Mouse (Mus musculus): ENCODE data around the gene Nup43. TPM values are rescaled to one million over a fixed set of nuclear protein-coding genes. Genes with fewer than 3 reads are reported as not detected.

Nup43 gene
- polyA plus RNA-seq, 1 experiment from 2014 or later, result 38.3 TPM

DNA sequence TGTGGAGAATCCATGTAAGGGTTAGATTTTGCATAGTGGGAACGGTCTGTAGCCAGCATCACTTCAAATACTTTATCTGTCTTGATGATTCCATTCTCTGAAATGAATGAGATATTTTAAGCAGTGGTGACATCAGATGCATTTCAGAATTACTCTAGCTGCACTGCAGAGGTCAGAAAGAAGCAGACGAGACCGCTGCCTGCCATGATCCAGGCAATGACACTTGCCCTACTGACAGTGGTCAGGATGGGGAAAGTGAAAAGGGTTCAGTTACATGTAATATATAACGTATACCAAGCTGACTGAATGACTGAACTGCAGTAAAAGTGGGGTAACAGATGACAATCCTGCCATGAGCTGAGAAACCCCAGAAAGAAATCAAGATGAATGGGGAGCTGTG lies 18.2 kb upstream of the Nup43 start:
- no peak for ATAC-seq (ENCODE audit: insufficient number of reproducible peaks, low FRiP score, low TSS enrichment, low read depth)
- H3K9me3 ChIP-seq (replicated peaks), result no peaks in the 10 kb centered on the region
- no peak overlapping the region for H3K9ac ChIP-seq
- WGBS, result 85% methylated on average over 4 of the region's 4 CpGs
- H3K27me3 ChIP-seq, result no peaks in the 10 kb centered on the region
- H3K4me1 ChIP-seq, result no peaks in the 10 kb centered on the region
- no peak overlapping the region for H3K4me3 ChIP-seq (replicated peaks)
- no peak overlapping the region for H3K4me2 ChIP-seq (replicated peaks)
- no peak overlapping the region for H3K27ac ChIP-seq (replicated peaks)
- peaks cover 30% of the 10 kb centered on the region for H3K36me3 ChIP-seq

GRCm38 (mm10) chr10:7651057-7651456 lies 16.2 kb upstream of the Nup43 start:
- Histone ChIP-seq H3K36me3 (peaks cover 25% of the 10 kb centered on the region), H3K9ac (no peak overlapping the region), H3K27me3 (no peaks in the 10 kb centered on the region), H3K4me2 (replicated peaks) (no peak overlapping the region), H3K4me1 (no peaks in the 10 kb centered on the region), H3K9me3 (replicated peaks) (no peaks in the 10 kb centered on the region), H3K4me3 (replicated peaks) (no peak overlapping the region), H3K27ac (replicated peaks) (no peak overlapping the region)
- no peak for ATAC-seq (ENCODE audit: insufficient number of reproducible peaks, low FRiP score, low TSS enrichment, low read depth)
- 93% methylated on average over 2 of the region's 2 CpGs for WGBS

GRCm38 (mm10) chr10:7662471-7663141 lies 4.7 kb upstream of the Nup43 start:
- peak overlapping the region; percentile 80 for H3K4me3 ChIP-seq (replicated peaks)
- H3K27ac ChIP-seq (replicated peaks), result peak overlapping the region; percentile 92
- peaks cover 7% of the 10 kb centered on the region for H3K4me1 ChIP-seq
- H3K9ac ChIP-seq, result peak overlapping the region; percentile 62
- no peaks in the 10 kb centered on the region for H3K27me3 ChIP-seq
- peak overlapping the region; percentile 89 for H3K4me2 ChIP-seq (replicated peaks)
- no peaks in the 10 kb centered on the region for H3K9me3 ChIP-seq (replicated peaks)
- ATAC-seq (ENCODE audit: insufficient number of reproducible peaks, low FRiP score, low TSS enrichment, low read depth), result peak; percentile 87
- WGBS, result under 1% methylated on average over 44 of the region's 44 CpGs
- no peaks in the 10 kb centered on the region for H3K36me3 ChIP-seq

GRCm38 (mm10) chr10:7663159-7664026 lies 3.9 kb upstream of the Nup43 start:
- H3K36me3 ChIP-seq, result no peaks in the 10 kb centered on the region
- ATAC-seq (ENCODE audit: insufficient number of reproducible peaks, low FRiP score, low TSS enrichment, low read depth), result peak; percentile 94
- no peaks in the 10 kb centered on the region for H3K9me3 ChIP-seq (replicated peaks)
- H3K9ac ChIP-seq, result peak overlapping the region; percentile 62
- peak overlapping the region; percentile 80 for H3K4me3 ChIP-seq (replicated peaks)
- H3K27ac ChIP-seq (replicated peaks), result peak overlapping the region; percentile 92
- WGBS, result under 1% methylated on average over 56 of the region's 64 CpGs
- H3K4me2 ChIP-seq (replicated peaks), result peak overlapping the region; percentile 89
- peaks cover 13% of the 10 kb centered on the region for H3K4me1 ChIP-seq
- no peaks in the 10 kb centered on the region for H3K27me3 ChIP-seq

DNA sequence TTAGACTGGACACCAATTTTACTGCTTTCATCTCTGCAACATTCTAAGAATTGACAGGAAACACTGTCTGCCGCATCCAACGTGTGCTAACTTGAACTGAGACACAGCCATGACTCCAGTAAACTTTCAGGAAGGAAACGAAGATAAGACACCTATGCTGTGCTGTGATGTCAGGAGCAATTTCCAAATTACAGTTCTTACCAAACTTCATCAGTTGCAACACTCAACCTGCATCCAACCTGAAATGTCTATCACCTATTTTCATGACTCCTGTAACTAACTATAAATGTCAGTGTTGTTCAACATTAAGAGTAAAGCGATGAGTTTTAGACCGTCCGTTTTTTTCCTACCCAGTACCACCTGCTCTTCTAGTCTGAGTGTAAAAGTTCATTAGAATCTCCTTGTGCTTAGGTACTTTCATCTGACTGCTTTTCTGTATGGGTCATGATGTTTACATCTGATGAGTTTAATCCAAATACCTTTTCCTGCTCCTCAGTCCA lies 3.2 kb upstream of the Nup43 start:
- H3K4me2 ChIP-seq (replicated peaks), result peak overlapping the region; percentile 89
- WGBS, result 56% methylated on average over 6 of the region's 6 CpGs
- H3K4me3 ChIP-seq (replicated peaks), result peak overlapping the region; percentile 80
- peaks cover 16% of the 10 kb centered on the region for H3K4me1 ChIP-seq
- ATAC-seq (ENCODE audit: insufficient number of reproducible peaks, low FRiP score, low TSS enrichment, low read depth), result no peak
- peak overlapping the region; percentile 62; the same call in 1 of the 2 replicates for H3K9ac ChIP-seq
- H3K27ac ChIP-seq (replicated peaks), result peak overlapping the region; percentile 92; the same call in 1 of the 2 replicates
- no peaks in the 10 kb centered on the region for H3K9me3 ChIP-seq (replicated peaks)
- H3K27me3 ChIP-seq, result no peaks in the 10 kb centered on the region
- no peaks in the 10 kb centered on the region for H3K36me3 ChIP-seq

DNA sequence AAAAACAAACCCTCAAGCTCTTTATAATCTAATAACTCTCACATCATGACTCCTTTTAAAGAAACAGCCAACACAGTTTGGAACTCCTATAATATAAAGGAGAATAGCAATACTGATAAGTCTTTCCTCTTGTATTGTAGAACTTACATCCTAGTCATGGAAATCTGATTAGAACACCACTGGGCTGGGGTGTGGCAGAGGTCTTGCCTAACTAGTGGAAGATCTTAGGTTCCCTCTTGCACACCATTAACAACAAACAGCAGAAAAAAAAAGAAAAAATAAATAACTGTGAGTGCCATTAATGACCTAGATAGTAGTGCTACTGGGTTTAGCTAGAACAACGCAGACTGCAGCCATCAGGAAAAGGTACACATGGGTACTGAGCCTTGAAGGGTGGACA lies 2.4 kb upstream of the Nup43 start:
- H3K27ac ChIP-seq (replicated peaks), result no peak overlapping the region
- H3K36me3 ChIP-seq, result peaks cover 5% of the 10 kb centered on the region; the same call in 1 of the 2 replicates
- WGBS, result 91% methylated on average over 1 of the region's 1 CpGs
- no peaks in the 10 kb centered on the region for H3K9me3 ChIP-seq (replicated peaks)
- no peaks in the 10 kb centered on the region for H3K27me3 ChIP-seq
- H3K4me3 ChIP-seq (replicated peaks), result no peak overlapping the region
- H3K9ac ChIP-seq, result no peak overlapping the region
- H3K4me2 ChIP-seq (replicated peaks), result no peak overlapping the region
- no peak for ATAC-seq (ENCODE audit: insufficient number of reproducible peaks, low FRiP score, low TSS enrichment, low read depth)
- peaks cover 16% of the 10 kb centered on the region for H3K4me1 ChIP-seq

GRCm38 (mm10) chr10:7673673-7674072 lies 6.4 kb downstream of the Nup43 start:
- no peak for ATAC-seq (ENCODE audit: insufficient number of reproducible peaks, low FRiP score, low TSS enrichment, low read depth)
- Histone ChIP-seq H3K27ac (replicated peaks) (no peak overlapping the region), H3K4me2 (replicated peaks) (no peak overlapping the region), H3K9ac (no peak overlapping the region), H3K27me3 (no peaks in the 10 kb centered on the region), H3K4me1 (peaks cover 2% of the 10 kb centered on the region), H3K4me3 (replicated peaks) (no peak overlapping the region), H3K36me3 (peaks cover 53% of the 10 kb centered on the region), H3K9me3 (replicated peaks) (no peaks in the 10 kb centered on the region)
- 71% methylated on average over 1 of the region's 1 CpGs for WGBS

DNA sequence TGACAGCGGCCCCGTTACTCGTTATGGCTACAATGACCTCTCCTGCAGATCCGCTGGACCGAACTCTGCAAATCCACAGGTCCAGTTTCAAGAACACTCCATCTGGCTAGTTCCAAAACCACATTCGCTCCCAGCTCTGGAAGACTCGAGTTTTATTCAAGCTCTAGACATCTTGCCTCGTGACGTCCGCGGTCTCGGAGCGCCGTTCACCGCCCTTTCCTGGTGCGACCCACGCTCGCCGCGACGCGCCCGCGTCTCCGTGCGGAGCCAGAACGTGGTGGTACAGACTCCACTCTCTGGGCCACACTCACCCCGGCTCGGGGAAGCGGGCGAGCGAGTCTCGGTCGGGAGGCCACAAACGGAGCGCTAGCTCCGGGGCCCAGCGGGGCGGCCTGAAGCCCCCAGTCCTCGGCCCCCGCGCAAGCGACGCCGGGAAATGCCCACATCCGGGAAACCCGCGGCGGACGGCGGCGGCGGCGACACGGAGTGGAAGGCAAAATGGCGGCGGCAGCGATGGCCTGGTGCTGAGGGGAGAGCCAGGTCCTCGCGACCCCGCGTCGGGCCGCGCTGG lies 13.5 kb downstream of the Nup43 start, which contains the start of the genes Pcmt1 and Lats1:
Gene Pcmt1, minus strand, starts transcription at position 406 of the 571 bp plus-strand sequence.
Gene Lats1, plus strand, starts transcription at position 484 of the 571 bp plus-strand sequence.
- Histone ChIP-seq H3K36me3 (peaks cover 33% of the 10 kb centered on the region), H3K4me3 (replicated peaks) (peak within 1 kb of the TSS; percentile 98), H3K4me1 (peaks cover 26% of the 10 kb centered on the region), H3K27ac (replicated peaks) (peak within 1 kb of the TSS; percentile 97), H3K4me2 (replicated peaks) (peak within 1 kb of the TSS; percentile 53), H3K27me3 (no peaks in the 10 kb centered on the region), H3K9me3 (replicated peaks) (no peaks in the 10 kb centered on the region), H3K9ac (peak within 1 kb of the TSS; percentile 100)
- WGBS, result under 1% methylated on average over 63 of the region's 65 CpGs
- peak; percentile 85 for ATAC-seq (ENCODE audit: insufficient number of reproducible peaks, low FRiP score, low TSS enrichment, low read depth)

DNA sequence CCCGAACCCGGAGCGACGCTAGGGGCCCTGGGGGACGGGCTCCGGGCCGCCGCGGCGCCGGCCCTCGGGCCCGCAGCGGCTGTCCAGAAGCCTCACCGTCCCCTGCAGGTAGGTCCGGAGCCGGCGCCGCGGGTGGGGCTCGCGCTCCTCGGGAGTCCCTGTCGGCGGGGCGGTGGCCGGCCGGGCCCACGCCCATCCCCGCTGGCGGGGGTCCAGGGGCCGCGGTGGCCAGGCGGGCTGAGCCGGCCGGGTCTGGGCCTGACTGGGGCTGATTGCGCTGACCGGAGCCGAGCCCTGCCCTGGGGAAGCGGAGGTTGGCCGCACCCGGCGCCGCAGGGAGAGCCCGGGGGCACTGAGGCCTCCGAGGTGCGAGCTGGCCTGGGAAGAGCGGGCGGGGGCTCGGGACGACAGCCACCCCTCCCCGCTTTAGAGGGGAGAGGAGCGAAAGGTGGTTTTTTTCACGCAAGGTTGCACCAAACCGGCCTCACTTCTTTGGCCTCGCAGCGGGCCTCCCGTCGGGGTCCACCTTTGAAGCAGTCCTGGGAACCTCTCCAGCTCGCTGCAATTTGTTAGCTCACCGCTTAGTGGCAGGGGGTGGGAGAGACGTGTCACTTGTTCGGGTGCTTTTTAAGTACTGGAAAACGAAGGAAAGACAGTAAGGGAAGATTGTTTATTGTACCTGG lies 14.2 kb downstream of the Nup43 start:
- Histone ChIP-seq H3K27ac (replicated peaks) (peak overlapping the region; percentile 97), H3K4me1 (peaks cover 26% of the 10 kb centered on the region), H3K9ac (peak overlapping the region; percentile 100), H3K4me3 (replicated peaks) (peak overlapping the region; percentile 98), H3K27me3 (no peaks in the 10 kb centered on the region), H3K4me2 (replicated peaks) (peak overlapping the region; percentile 53), H3K9me3 (replicated peaks) (no peaks in the 10 kb centered on the region), H3K36me3 (peaks cover 29% of the 10 kb centered on the region)
- under 1% methylated on average over 64 of the region's 64 CpGs for WGBS
- ATAC-seq (ENCODE audit: insufficient number of reproducible peaks, low FRiP score, low TSS enrichment, low read depth), result peak; percentile 84

DNA sequence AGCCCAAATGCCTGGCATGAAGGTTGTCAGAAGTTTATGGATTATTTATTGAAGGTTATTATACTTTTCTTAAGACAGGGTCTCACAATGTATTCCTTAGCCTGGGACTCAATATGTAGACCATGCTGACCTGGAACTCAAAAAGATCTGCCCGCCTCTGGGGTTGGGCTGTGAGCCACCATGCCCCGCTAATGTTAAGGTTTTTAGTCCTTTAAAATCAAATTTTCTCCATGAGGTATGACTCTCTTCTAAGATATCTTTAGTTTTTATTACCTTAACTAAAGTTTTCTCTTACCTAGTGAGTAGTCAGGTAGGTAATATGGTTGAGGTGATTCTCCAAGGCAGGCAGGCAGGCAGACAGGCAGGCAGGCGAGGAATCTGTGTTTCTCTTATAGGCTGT lies 14.9 kb downstream of the Nup43 start:
- H3K4me2 ChIP-seq (replicated peaks), result peak overlapping the region; percentile 53
- H3K4me1 ChIP-seq, result peaks cover 26% of the 10 kb centered on the region
- H3K27ac ChIP-seq (replicated peaks), result no peak overlapping the region
- no peak for ATAC-seq (ENCODE audit: insufficient number of reproducible peaks, low FRiP score, low TSS enrichment, low read depth)
- H3K27me3 ChIP-seq, result no peaks in the 10 kb centered on the region
- peak overlapping the region; percentile 15; the same call in 1 of the 2 replicates for H3K9ac ChIP-seq
- WGBS, result 48% methylated on average over 3 of the region's 3 CpGs
- no peaks in the 10 kb centered on the region for H3K9me3 ChIP-seq (replicated peaks)
- peaks cover 27% of the 10 kb centered on the region for H3K36me3 ChIP-seq
- peak overlapping the region; percentile 98 for H3K4me3 ChIP-seq (replicated peaks)
